Mouse (Mus musculus): ENCODE measurements around the gene Spink8.

GRCm38 (mm10) chr9:109806260-109806659, 5.8 kb upstream of the Spink8 start:
- TF ChIP-seq POLR2A (IDR thresholded peaks at IDR 0.05; ENCODE audit: low read depth, low read length) (no peak), CTCF (IDR thresholded peaks at IDR 0.05; ENCODE audit: extremely low read depth, insufficient read length, insufficient replicate concordance, low read depth, low read length) (no peak)
